10 mouse cellular contexts compared by ENCODE assay signal in genomic region chr8:87822175-87822574, GRCm38 (mm10).
DNase-seq lines count a peak whose midpoint lies in the region; ATAC-seq and TF ChIP-seq lines count a peak whose summit lies in the region.
"Had no signal": no experiment of that assay in that cellular context is flagged by ENCODE, and none has a peak within 500 bp of the region (broad histone marks: within the 10 kb centered on the region; RNA-seq: fewer than 3 reads in every experiment).

No protein-coding gene starts in this region.

- no peaks in the 10 kb centered on the region for H3K27me3 ChIP-seq in heart, embryonic 15.5 days
- H3K27me3 ChIP-seq in heart, adult 2 months (ENCODE audit: control insufficient read depth, insufficient read depth, low read length): no peaks in the 10 kb centered on the region
- H3K27me3 ChIP-seq in hindbrain, embryonic 15.5 days: no peaks in the 10 kb centered on the region
- H3K27me3 ChIP-seq in liver, embryonic 12.5 days (replicated peaks): no peaks in the 10 kb centered on the region

- H3K9me3 ChIP-seq in heart, embryonic 15.5 days (replicated peaks): no peaks in the 10 kb centered on the region
- no peaks in the 10 kb centered on the region for H3K9me3 ChIP-seq in hindbrain, embryonic 15.5 days
- H3K9me3 ChIP-seq in liver, embryonic 12.5 days (replicated peaks): no peaks in the 10 kb centered on the region

- H3K79me2 ChIP-seq in heart, adult 2 months (replicated peaks; ENCODE audit: control insufficient read depth, insufficient read depth, low read length): no peaks in the 10 kb centered on the region

- peaks cover 15% of the 10 kb centered on the region for H3K4me1 ChIP-seq in heart, embryonic 15.5 days (replicated peaks)
- peaks cover 1% of the 10 kb centered on the region for H3K4me1 ChIP-seq in heart, adult 2 months (ENCODE audit: control insufficient read depth, insufficient read depth, low read length)
- peaks cover 28% of the 10 kb centered on the region for H3K4me1 ChIP-seq in hindbrain, embryonic 15.5 days (replicated peaks)
- no peaks in the 10 kb centered on the region for H3K4me1 ChIP-seq in liver, embryonic 12.5 days

- no peak for TF ChIP-seq CTCF in heart, adult 2 months (IDR thresholded peaks at IDR 0.05)

- TF ChIP-seq POLR2A in heart, adult 2 months (IDR thresholded peaks at IDR 0.05; ENCODE audit: insufficient read depth, low read depth, low read length): no peak

- intact Hi-C loops in heart, adult 2 months (cut with DNase I): no loop called here

- TF ChIP-seq EP300 in heart, adult 2 months (IDR thresholded peaks at IDR 0.05; ENCODE audit: insufficient read depth, low read depth, low read length): no peak

- no peak overlapping the region for H3K4me3 ChIP-seq in heart, embryonic 15.5 days
- H3K4me3 ChIP-seq in heart, adult 2 months: no peak overlapping the region
- no peak overlapping the region for H3K4me3 ChIP-seq in hindbrain, embryonic 15.5 days
- no peak overlapping the region for H3K4me3 ChIP-seq in liver, embryonic 12.5 days

- 47% methylated on average over 11 of the region's 11 CpGs for WGBS in heart, embryonic 15.5 days
- WGBS in heart, adult 2 months: 42% methylated on average over 11 of the region's 11 CpGs
- 42% methylated on average over 11 of the region's 11 CpGs for WGBS in hindbrain, embryonic 15.5 days
- WGBS in liver, embryonic 12.5 days (ENCODE audit: insufficient replicate concordance): 66% methylated on average over 11 of the region's 11 CpGs

- ATAC-seq in heart, embryonic 15.5 days (replicated peaks; ENCODE audit: insufficient number of reproducible peaks, insufficient read depth, low FRiP score, low read depth): no peak
- ATAC-seq in hindbrain, embryonic 15.5 days (ENCODE audit: low FRiP score, low read depth): no peak
- no peak for ATAC-seq in liver, embryonic 12.5 days
- ATAC-seq: CD4-positive, CD25-positive, alpha-beta regulatory T cell, adult 4 months had no signal

- H3K36me3 ChIP-seq in heart, embryonic 15.5 days: no peaks in the 10 kb centered on the region
- H3K36me3 ChIP-seq in heart, adult 2 months (ENCODE audit: control insufficient read depth, insufficient read depth, low read length): no peaks in the 10 kb centered on the region
- H3K36me3 ChIP-seq in hindbrain, embryonic 15.5 days: no peaks in the 10 kb centered on the region
- no peaks in the 10 kb centered on the region for H3K36me3 ChIP-seq in liver, embryonic 12.5 days

- H3K4me2 ChIP-seq in heart, embryonic 15.5 days: 0 out of 2 replicates have a peak overlapping the region, but pooled peaks have one; percentile 8
- no peak overlapping the region for H3K4me2 ChIP-seq in hindbrain, embryonic 15.5 days
- no peak overlapping the region for H3K4me2 ChIP-seq in liver, embryonic 12.5 days

- no peak overlapping the region for H3K9ac ChIP-seq in heart, embryonic 15.5 days
- H3K9ac ChIP-seq in heart, adult 2 months (ENCODE audit: low read depth, low read length): no peak overlapping the region
- H3K9ac ChIP-seq in hindbrain, embryonic 15.5 days: no peak overlapping the region
- no peak overlapping the region for H3K9ac ChIP-seq in liver, embryonic 12.5 days

- no peak overlapping the region for H3K27ac ChIP-seq in heart, embryonic 15.5 days
- no peak overlapping the region for H3K27ac ChIP-seq in heart, adult 2 months
- H3K27ac ChIP-seq in hindbrain, embryonic 15.5 days (replicated peaks): 0 out of 2 replicates have a peak overlapping the region, but pooled peaks have one; percentile 30
- H3K27ac ChIP-seq in liver, embryonic 12.5 days: no peak overlapping the region
- H3K27ac ChIP-seq: macrophage had no signal

- no peak for DNase-seq in heart, adult 2 months
- DNase-seq in testis, postnatal 10 days (ENCODE audit: low spot score): peak; percentile 60
- DNase-seq in testis, postnatal 14 days (ENCODE audit: low spot score): no peak
- no peak for DNase-seq in adrenal gland, adult 18-20 months (ENCODE audit: low spot score in 2 of 2)
- no peak for DNase-seq in thymus, postnatal 0 days (ENCODE audit: low spot score)
